ENCODE assay signal across 8 mouse cellular contexts in genomic region chr15:103102068-103102840, GRCm38 (mm10).
DNase-seq lines count a peak whose midpoint lies in the region; ATAC-seq and TF ChIP-seq lines count a peak whose summit lies in the region.

No protein-coding gene starts in this region.

- H3K4me2 ChIP-seq in hindbrain, embryonic 16.5 days (ENCODE audit: low read length) = peak overlapping the region; percentile 69
- H3K4me2 ChIP-seq in liver, embryonic 13.5 days = peak overlapping the region; percentile 52
- H3K4me2 ChIP-seq in stomach, postnatal 0 days (replicated peaks; ENCODE audit: low read depth) = peak overlapping the region; percentile 82

- H3K4me3 ChIP-seq in testis, adult 2 months (ENCODE audit: control insufficient read depth, low read depth, low read length) = peak overlapping the region; percentile 89
- H3K4me3 ChIP-seq in forebrain, embryonic 10.5 days = peak overlapping the region; percentile 58
- H3K4me3 ChIP-seq in hindbrain, embryonic 16.5 days (ENCODE audit: low read length) = peak overlapping the region; percentile 52
- peak overlapping the region; percentile 39 for H3K4me3 ChIP-seq in liver, embryonic 13.5 days (replicated peaks)
- H3K4me3 ChIP-seq in stomach, postnatal 0 days (ENCODE audit: low read depth, low read length) = peak overlapping the region; percentile 57

- peak; percentile 85 for ATAC-seq in hindbrain, embryonic 16.5 days
- no peak for ATAC-seq in liver, embryonic 13.5 days (ENCODE audit: low read depth)
- peak; percentile 76 for ATAC-seq in stomach, postnatal 0 days (ENCODE audit: low FRiP score, low TSS enrichment)
- ATAC-seq in inflammation-experienced regulatory T-cells, adult 6 months = no peak

- no peak for DNase-seq in testis, postnatal 14 days (ENCODE audit: low spot score)
- DNase-seq in forebrain, embryonic 10.5 days (ENCODE audit: extremely low spot score, low spot score) = peak; percentile 72
- DNase-seq in liver, embryonic 13.5 days = no peak
- peak; percentile 64 for DNase-seq in stomach, postnatal 0 days (ENCODE audit: low spot score)
- no peak for DNase-seq in urinary bladder, postnatal 4 days (ENCODE audit: low spot score in 2 of 2)

- no peaks in the 10 kb centered on the region for H3K9me3 ChIP-seq in forebrain, embryonic 10.5 days
- no peaks in the 10 kb centered on the region for H3K9me3 ChIP-seq in hindbrain, embryonic 16.5 days (ENCODE audit: control insufficient read depth, low read length)
- no peaks in the 10 kb centered on the region for H3K9me3 ChIP-seq in liver, embryonic 13.5 days (replicated peaks)
- H3K9me3 ChIP-seq in stomach, postnatal 0 days (ENCODE audit: control insufficient read depth, low read length) = no peaks in the 10 kb centered on the region

- peak overlapping the region; percentile 74 for H3K9ac ChIP-seq in hindbrain, embryonic 16.5 days (ENCODE audit: low read depth, low read length)
- no peak overlapping the region for H3K9ac ChIP-seq in liver, embryonic 13.5 days
- peak overlapping the region; percentile 72 for H3K9ac ChIP-seq in stomach, postnatal 0 days (ENCODE audit: low read length)

- no peak overlapping the region for H3K27ac ChIP-seq in testis, adult 2 months (ENCODE audit: control insufficient read depth, insufficient read depth, low read depth, low read length)
- peak overlapping the region; percentile 65 for H3K27ac ChIP-seq in forebrain, embryonic 10.5 days
- H3K27ac ChIP-seq in hindbrain, embryonic 16.5 days (ENCODE audit: low read depth, low read length) = peak overlapping the region; percentile 72
- no peak overlapping the region for H3K27ac ChIP-seq in liver, embryonic 13.5 days
- H3K27ac ChIP-seq in stomach, postnatal 0 days (replicated peaks) = peak overlapping the region; percentile 69

- H3K4me1 ChIP-seq in testis, adult 2 months (ENCODE audit: control insufficient read depth, insufficient read depth, low read length) = peaks cover 2% of the 10 kb centered on the region; the same call in 1 of the 2 replicates
- peaks cover 34% of the 10 kb centered on the region for H3K4me1 ChIP-seq in forebrain, embryonic 10.5 days
- H3K4me1 ChIP-seq in hindbrain, embryonic 16.5 days (ENCODE audit: control insufficient read depth, insufficient read depth, low read depth, low read length) = peaks cover 6% of the 10 kb centered on the region
- H3K4me1 ChIP-seq in liver, embryonic 13.5 days (replicated peaks) = no peaks in the 10 kb centered on the region
- no peaks in the 10 kb centered on the region for H3K4me1 ChIP-seq in stomach, postnatal 0 days (replicated peaks; ENCODE audit: control insufficient read depth, insufficient read depth)

- H3K27me3 ChIP-seq in testis, adult 2 months (ENCODE audit: control insufficient read depth, insufficient read depth, low read length) = peaks cover 13% of the 10 kb centered on the region
- peaks cover 100% of the 10 kb centered on the region for H3K27me3 ChIP-seq in forebrain, embryonic 10.5 days (ENCODE audit: poor library complexity, severe bottlenecking)
- H3K27me3 ChIP-seq in hindbrain, embryonic 16.5 days (replicated peaks; ENCODE audit: control insufficient read depth, insufficient read depth, low read length) = peaks cover 3% of the 10 kb centered on the region
- peaks cover 93% of the 10 kb centered on the region for H3K27me3 ChIP-seq in liver, embryonic 13.5 days
- H3K27me3 ChIP-seq in stomach, postnatal 0 days (ENCODE audit: control insufficient read depth, insufficient read depth, low read length) = no peaks in the 10 kb centered on the region

- no peak for TF ChIP-seq EP300 in stomach, postnatal 0 days (optimal IDR thresholded peaks at IDR 0.05)

- WGBS in forebrain, embryonic 10.5 days = under 1% methylated on average over 46 of the region's 46 CpGs
- 1% methylated on average over 42 of the region's 46 CpGs for WGBS in hindbrain, embryonic 16.5 days
- WGBS in liver, embryonic 13.5 days (ENCODE audit: insufficient replicate concordance) = 2% methylated on average over 46 of the region's 46 CpGs
- WGBS in stomach, postnatal 0 days = 2% methylated on average over 43 of the region's 46 CpGs

- no peaks in the 10 kb centered on the region for H3K36me3 ChIP-seq in testis, adult 2 months (ENCODE audit: control insufficient read depth, insufficient read depth, low read length)
- no peaks in the 10 kb centered on the region for H3K36me3 ChIP-seq in forebrain, embryonic 10.5 days (replicated peaks)
- H3K36me3 ChIP-seq in hindbrain, embryonic 16.5 days (ENCODE audit: control insufficient read depth, insufficient read depth, low read length) = no peaks in the 10 kb centered on the region
- H3K36me3 ChIP-seq in liver, embryonic 13.5 days = no peaks in the 10 kb centered on the region
- H3K36me3 ChIP-seq in stomach, postnatal 0 days (ENCODE audit: control insufficient read depth, insufficient read depth, low read length) = no peaks in the 10 kb centered on the region

- TF ChIP-seq POLR2A in testis, adult 2 months (IDR thresholded peaks at IDR 0.05; ENCODE audit: control insufficient read depth, low read depth, low read length) = peak; percentile 19; the same call in 1 of the 2 replicates

- TF ChIP-seq CTCF in testis, adult 2 months (IDR thresholded peaks at IDR 0.05; ENCODE audit: control insufficient read depth, insufficient read depth, insufficient replicate concordance, low read depth, low read length) = no peak
- no peak for TF ChIP-seq CTCF in stomach, postnatal 0 days (IDR thresholded peaks at IDR 0.05; ENCODE audit: low read depth)

Comparison
In these comparisons a context has a peak if more than half of its experiments do, and no peak if none do; other contexts are left out.
1. H3K27ac ChIP-seq: peak in forebrain, embryonic 10.5 days (single experiment), hindbrain, embryonic 16.5 days (single experiment) and stomach, postnatal 0 days (single experiment); none in testis, adult 2 months (single experiment) and liver, embryonic 13.5 days (single experiment).
2. H3K4me3 ChIP-seq: peak in every context shown above with its lines; median percentile 89 in testis, adult 2 months; 58 in forebrain, embryonic 10.5 days; 57 in stomach, postnatal 0 days; 52 in hindbrain, embryonic 16.5 days; 39 in liver, embryonic 13.5 days.
3. DNase-seq: peak in forebrain, embryonic 10.5 days (single experiment) and stomach, postnatal 0 days (single experiment); none in testis, postnatal 14 days (single experiment), liver, embryonic 13.5 days (single experiment) and urinary bladder, postnatal 4 days (0 of 2).
4. ATAC-seq: peak in hindbrain, embryonic 16.5 days (single experiment) and stomach, postnatal 0 days (single experiment); none in liver, embryonic 13.5 days (single experiment) and inflammation-experienced regulatory T-cells, adult 6 months (single experiment).
5. Peak in every context shown above with its lines, with median percentiles within 50 percentile points of each other: H3K4me2 ChIP-seq.